Mouse (Mus musculus) urinary bladder, postnatal 36 days (tissue): Measurements from ENCODE around the gene Sh2d4b.

ENCODE experiments used
- DNase-seq, 2 experiments: peaks; one replicate each; pipeline ENCODE4 v3.0.0; 2022; ENCODE audit warnings: low spot score in 2 of 2, mixed read lengths in 1 of 2

The Sh2d4b gene

GRCm38 (mm10) chr14:40837397-40837796, 55.7 kb downstream of the Sh2d4b start:
- DNase-seq, result no peak

- DNase-seq, result no peak
These were observed 62.6 kb downstream of the Sh2d4b start for GRCm38 (mm10) chr14:40830505-40830904.

GRCm38 (mm10) chr14:40830094-40830493, 63.0 kb downstream of the Sh2d4b start:
- DNase-seq, result no peak

DNA sequence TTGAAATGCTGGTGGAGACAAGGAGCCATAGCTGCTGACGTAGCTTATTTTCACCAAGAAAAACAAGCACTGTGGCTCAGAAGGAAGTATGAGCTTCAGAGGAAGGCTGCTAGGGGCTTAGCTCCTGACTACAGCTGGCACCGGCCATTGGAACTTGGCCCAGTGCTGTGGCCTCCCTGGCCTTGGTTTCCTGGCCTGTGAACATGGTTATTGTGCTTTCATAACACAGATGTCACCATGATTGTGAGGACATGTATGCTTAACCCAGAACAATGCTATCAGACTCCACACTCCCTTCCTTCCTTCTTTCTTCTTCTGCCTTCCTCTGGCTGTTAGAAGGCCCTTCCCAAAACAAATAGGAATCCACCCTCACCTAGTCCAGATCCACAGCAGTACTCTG, 75.0 kb downstream of the Sh2d4b start:
- peak in 1 of 2 experiments; percentile 19 for DNase-seq

- no peak for DNase-seq
These were observed 76.4 kb downstream of the Sh2d4b start for GRCm38 (mm10) chr14:40816715-40817114.

- peak; percentile 6 to 14 for DNase-seq
These were observed 101.5 kb downstream of the Sh2d4b start for GRCm38 (mm10) chr14:40791606-40792005.

GRCm38 (mm10) chr14:40789110-40789509, 104.0 kb downstream of the Sh2d4b start:
- DNase-seq, result no peak

DNA sequence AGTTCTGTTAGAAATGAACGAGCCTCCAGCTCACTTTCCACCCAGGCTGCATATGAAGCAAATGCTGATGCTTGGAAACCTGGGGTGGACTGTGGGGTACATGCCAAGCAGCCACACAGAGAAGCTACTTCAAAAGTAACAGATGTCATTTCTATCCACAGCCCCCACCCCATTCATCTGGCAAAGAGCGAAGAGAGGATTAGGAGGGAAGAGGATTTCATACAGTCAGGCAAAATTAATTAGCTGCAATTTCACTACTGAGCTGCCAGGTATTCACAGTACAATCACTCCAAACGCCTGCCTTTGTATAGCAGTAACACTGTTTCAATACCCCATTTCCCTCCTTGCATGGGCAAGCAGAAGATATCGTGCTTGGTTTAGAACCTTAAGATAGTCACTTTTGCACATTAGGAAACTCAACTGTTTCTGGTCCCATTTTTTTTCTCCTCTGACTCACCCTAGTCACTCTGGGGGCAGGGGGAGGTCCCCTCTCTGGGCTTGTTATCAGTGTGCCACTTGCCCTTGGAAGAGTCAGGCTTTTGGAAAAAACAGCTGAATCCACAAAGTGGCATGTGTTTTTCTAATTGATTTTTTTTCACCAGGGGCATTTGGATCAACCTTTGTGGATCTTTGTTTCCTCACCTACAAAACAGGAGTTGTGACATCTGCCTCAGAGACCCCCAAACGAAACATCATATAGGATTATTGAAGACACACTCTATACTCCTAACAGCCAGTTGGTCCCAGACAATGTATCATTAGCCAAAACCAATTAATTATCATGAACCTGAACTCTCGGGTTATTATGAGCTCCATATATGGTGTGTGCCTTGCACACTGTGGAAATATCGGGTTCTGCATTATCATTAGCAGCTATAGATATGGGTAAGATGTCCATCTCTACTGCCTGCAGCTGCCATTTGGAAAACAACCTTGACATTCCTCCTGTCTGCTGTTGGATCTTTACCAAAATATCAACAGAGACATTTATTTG, 123.7 kb downstream of the Sh2d4b start:
- no peak for DNase-seq
